Mouse (Mus musculus) inflammation-experienced regulatory T-cells (primary cell): Measurements from ENCODE around the gene Brk1. TPM values are rescaled to one million over a fixed set of nuclear protein-coding genes. Genes with fewer than 3 reads are reported as not detected.

Experiments
- polyA plus RNA-seq, 2 experiments: library from polyadenylated mRNA; unstranded; fragments of 100-300 nt; shearing (Covaris generic); gene quantifications; one replicate each; pipeline ENCODE4 v1.2.1; 2017

Gene Brk1
- 100 to 1,000 TPM; 225 to 236 TPM for polyA plus RNA-seq

DNA sequence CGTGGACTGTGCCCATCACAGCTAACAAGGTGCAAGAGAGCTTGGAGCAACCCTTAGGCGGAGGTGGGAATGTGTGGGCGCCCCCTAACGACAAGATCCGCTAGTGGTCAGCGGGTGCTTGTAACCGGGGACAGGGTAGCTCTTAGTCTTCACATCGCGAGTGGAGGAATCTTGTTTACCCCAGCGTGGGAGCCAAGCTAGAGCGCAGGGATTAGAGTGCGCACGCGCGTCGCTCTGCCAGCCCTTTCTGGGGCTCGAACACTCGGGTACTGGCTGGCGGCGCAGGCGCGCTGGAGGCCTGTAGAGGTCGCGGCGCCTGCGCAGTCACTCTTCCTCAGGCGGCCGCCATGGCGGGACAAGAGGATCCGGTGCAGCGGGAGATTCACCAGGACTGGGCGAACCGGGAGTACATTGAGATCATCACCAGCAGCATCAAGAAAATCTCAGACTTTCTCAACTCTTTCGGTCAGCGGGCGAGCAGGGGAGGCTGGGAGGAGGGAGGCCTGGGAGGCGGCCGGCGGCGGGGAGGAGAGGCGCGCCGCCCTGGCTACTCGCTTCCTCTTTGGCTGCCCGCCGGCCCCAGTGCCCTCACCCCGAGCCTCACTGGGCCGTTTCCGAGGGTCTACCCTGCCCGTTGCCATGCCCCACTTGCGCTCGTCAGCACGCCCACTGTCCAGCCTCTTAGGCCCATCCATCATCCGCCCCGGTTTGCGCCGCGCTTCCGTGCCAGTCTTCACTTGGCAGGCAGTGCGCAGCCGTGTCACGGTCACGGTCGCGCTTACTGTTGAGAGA is at the start of gene Brk1:
Brk1 (plus strand) TSS at position 341 of the 792 bp plus-strand sequence.

DNA sequence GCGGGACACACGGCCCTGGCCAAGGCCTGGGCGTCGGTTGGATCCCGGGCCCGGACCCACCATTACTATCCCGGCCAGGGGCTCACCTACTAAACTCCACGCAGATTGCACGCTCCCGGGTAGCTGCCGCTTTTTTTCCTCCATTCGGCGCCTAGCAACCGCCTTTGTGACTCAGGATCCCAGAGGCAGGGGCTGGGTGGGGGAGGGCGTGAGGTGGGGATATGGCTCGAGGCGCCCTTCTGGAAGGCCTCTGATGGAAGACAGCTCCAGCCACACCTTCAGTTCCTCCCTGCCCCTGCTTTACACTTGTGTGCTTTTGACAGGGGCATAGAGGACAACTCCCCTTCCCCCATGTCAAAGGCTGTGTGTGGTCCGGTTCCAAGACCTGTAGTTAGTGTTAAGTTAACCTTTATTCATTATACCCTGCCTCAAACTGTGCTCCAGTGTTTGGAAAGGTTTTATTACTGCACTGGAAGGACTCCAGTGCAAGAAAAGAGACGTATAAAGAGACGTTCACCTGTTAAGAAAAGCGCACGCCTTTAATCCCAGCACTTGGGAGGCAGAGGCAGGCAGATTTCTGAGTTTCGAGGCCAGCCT is 3.9 kb upstream of the Brk1 start, which contains the start of gene Fancd2os:
Fancd2os (minus strand) TSS at position 173 of the 597 bp plus-strand sequence.

GRCm38 (mm10) chr6:113623941-113624751 is 19.6 kb downstream of the Brk1 start, which contains the start of gene Vhl:
Vhl (plus strand) TSS chr6:113623959.

DNA sequence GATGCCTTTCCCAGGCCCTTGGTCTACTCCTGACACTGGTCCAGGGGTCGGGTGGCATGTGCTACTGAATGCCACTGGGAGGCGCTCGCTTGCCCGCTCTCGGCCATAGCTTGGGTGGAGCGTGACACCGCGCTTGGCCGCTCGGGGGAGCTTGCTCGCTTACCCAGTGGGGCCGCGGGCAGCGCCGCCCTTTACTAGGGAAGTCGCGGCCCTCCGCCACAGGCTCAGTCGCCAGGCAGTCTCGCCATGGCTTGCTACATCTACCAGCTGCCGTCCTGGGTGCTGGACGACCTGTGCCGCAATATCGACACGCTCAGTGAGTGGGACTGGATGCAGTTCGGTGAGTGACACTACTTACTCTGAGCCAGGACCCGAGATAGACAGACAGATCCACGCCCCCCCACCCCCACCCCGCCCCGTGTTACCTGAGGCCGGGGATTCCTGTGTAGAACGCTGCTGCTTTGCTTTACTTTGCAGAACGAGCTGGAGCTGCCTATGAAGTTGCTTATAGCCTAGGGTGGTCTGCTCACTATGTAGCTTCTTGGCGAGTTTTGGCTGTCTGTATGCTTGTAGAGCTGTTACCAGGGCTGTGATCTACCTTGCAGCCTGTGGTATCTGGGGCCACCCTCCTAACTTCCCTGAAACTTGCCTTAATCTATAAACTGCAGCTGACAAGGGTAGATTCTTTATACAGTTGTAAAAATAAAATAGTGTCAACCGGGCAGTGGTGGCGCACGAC is 33.9 kb downstream of the Brk1 start, which contains the start of gene Irak2:
Irak2 (plus strand) TSS at position 166 of the 739 bp plus-strand sequence.

Other genes with a start within 250 kb of the Brk1 start
- gene Tada3, start 226.9 kb upstream of the Brk1 start, polyA plus RNA-seq = 10 to 100 TPM; 51.2 to 56.4 TPM
- gene Arpc4, start 226.7 kb upstream of the Brk1 start, polyA plus RNA-seq = 100 to 1,000 TPM; 468 to 469 TPM
- gene Ttll3, start 215.5 kb upstream of the Brk1 start, polyA plus RNA-seq = 10 to 100 TPM; 15.7 to 18.9 TPM
- gene Rpusd3, start 185.4 kb upstream of the Brk1 start, polyA plus RNA-seq = 10 to 100 TPM; 17.1 to 17.9 TPM
- 1 to 10 TPM in 1 of 2 experiments, not detected in 1; 1.4 TPM for gene Cidec, start 169.0 kb upstream of the Brk1 start, polyA plus RNA-seq
- 10 to 100 TPM; 48.3 to 61.5 TPM for gene Jagn1, start 162.2 kb upstream of the Brk1 start, polyA plus RNA-seq
- gene Il17re, start 146.3 kb upstream of the Brk1 start, polyA plus RNA-seq = 1 to 10 TPM in 1 of 2 experiments, under 1 TPM in 1; 0.54 to 7.3 TPM
- under 1 TPM; 0.31 to 0.89 TPM for gene Il17rc, start 133.3 kb upstream of the Brk1 start, polyA plus RNA-seq
- gene Creld1, start 121.5 kb upstream of the Brk1 start, polyA plus RNA-seq = 10 to 100 TPM in 1 of 2 experiments, 1 to 10 TPM in 1; 9.9 to 12.6 TPM
- under 1 TPM; 0.35 to 0.73 TPM for gene Prrt3, start 102.8 kb upstream of the Brk1 start, polyA plus RNA-seq
- 10 to 100 TPM; 82.2 to 89.7 TPM for gene Emc3, start 73.1 kb upstream of the Brk1 start, polyA plus RNA-seq
- 1 to 10 TPM; 3.4 to 6.1 TPM for gene Fancd2, start 73.1 kb upstream of the Brk1 start, polyA plus RNA-seq
- not detected for gene Fancd2os, start 4.1 kb upstream of the Brk1 start, polyA plus RNA-seq
- gene Vhl, start 19.2 kb downstream of the Brk1 start, polyA plus RNA-seq = 10 to 100 TPM; 28.3 to 29.5 TPM
- 10 to 100 TPM; 41.7 to 44.1 TPM for gene Irak2, start 33.7 kb downstream of the Brk1 start, polyA plus RNA-seq
- 1 to 10 TPM; 8.0 to 8.2 TPM for gene Tatdn2, start 92.3 kb downstream of the Brk1 start, polyA plus RNA-seq
- gene Ghrl, start 115.1 kb downstream of the Brk1 start, polyA plus RNA-seq = under 1 TPM in 1 of 2 experiments, not detected in 1; 0.30 TPM
- gene Sec13, start 136.0 kb downstream of the Brk1 start, polyA plus RNA-seq = 100 to 1,000 TPM; 162 to 166 TPM